Mouse (Mus musculus) CH12.LX (cell line): Measurements from ENCODE around the gene Zbtb9. TPM values are rescaled to one million over a fixed set of nuclear protein-coding genes. Genes with fewer than 3 reads are reported as not detected.

Experiments used
- DNase-seq: peaks from one replicate; pipeline ENCODE4 v3.0.0-alpha.2; 2013; ENCODE audit errors: extremely low read depth
- H3K27ac ChIP-seq: 2 replicates; pipeline ENCODE4 v1.5.1; 2012; ENCODE audit warnings: low read depth, mild to moderate bottlenecking, control low read depth, moderate library complexity; ENCODE audit not compliant: insufficient read depth
- H3K27me3 ChIP-seq: replicated peaks from 2 replicates; pipeline ENCODE3; 2012; ENCODE audit warnings: inconsistent platforms
- H3K36me3 ChIP-seq, 2 experiments: replicated peaks in 1 of 2; 2 replicates each; pipeline versions ENCODE3 to v1.6.1; 2012; ENCODE audit warnings: inconsistent platforms in 1 of 2, low read length in 1 of 2, mild to moderate bottlenecking in 1 of 2, mixed read lengths in 1 of 2, moderate library complexity in 1 of 2; ENCODE audit not compliant: control insufficient read depth in 1 of 2, insufficient read depth in 1 of 2
- H3K4me1 ChIP-seq, 2 experiments: 2 replicates each; pipeline ENCODE4 v1.6.1; 2012; ENCODE audit warnings: inconsistent platforms in 1 of 2, moderate library complexity in 1 of 2; ENCODE audit not compliant: insufficient read depth in 2 of 2, control insufficient read depth in 1 of 2
- H3K4me2 ChIP-seq: 2 replicates; pipeline ENCODE4 v1.6.1; 2012; ENCODE audit warnings: low read depth, mild to moderate bottlenecking, control low read depth; ENCODE audit not compliant: poor library complexity, insufficient read depth, severe bottlenecking
- H3K4me3 ChIP-seq, 3 experiments: fragments of 150-350 bp in 1 of 3; sonication (generic) in 1 of 3; replicated peaks in 1 of 3; 2 replicates each; pipeline versions ENCODE3 to v1.5.1; 2011 to 2012; ENCODE audit warnings: low read depth in 2 of 3, low read length in 2 of 3, mild to moderate bottlenecking in 2 of 3, moderate library complexity in 2 of 3, control low read depth in 1 of 3, improper control_type of control experiment in 1 of 3, inconsistent platforms in 1 of 3, mixed read lengths in 1 of 3; ENCODE audit not compliant: poor library complexity in 1 of 3
- H3K79me2 ChIP-seq: replicated peaks from 2 replicates; pipeline ENCODE4 v1.6.1; 2012; ENCODE audit warnings: mild to moderate bottlenecking, moderate library complexity; ENCODE audit not compliant: control insufficient read depth, poor library complexity, insufficient read depth, severe bottlenecking; ENCODE audit errors: extremely low read depth
- H3K9ac ChIP-seq: 2 replicates; pipeline ENCODE4 v1.6.1; 2012; ENCODE audit warnings: low read depth, mild to moderate bottlenecking, control low read depth, moderate library complexity; ENCODE audit not compliant: insufficient read depth
- H3K9me3 ChIP-seq: replicated peaks from 2 replicates; pipeline ENCODE3; 2012; ENCODE audit warnings: low read length, inconsistent platforms, mixed read lengths
- CHD1 ChIP-seq: IDR thresholded peaks from 2 replicates; pipeline ENCODE4 v1.6.1; 2012; ENCODE audit warnings: low read depth, low read length, improper control_type of control experiment, inconsistent platforms
- ELF1 ChIP-seq: IDR thresholded peaks from 2 replicates; pipeline ENCODE4 v1.6.1; 2014; ENCODE audit warnings: low read depth, mild to moderate bottlenecking, inconsistent platforms, low read length, improper control_type of control experiment
- GABPA ChIP-seq: IDR thresholded peaks from 2 replicates; pipeline ENCODE4 v1.6.1; 2012; ENCODE audit warnings: low read depth, low read length, improper control_type of control experiment, inconsistent platforms; ENCODE audit not compliant: insufficient replicate concordance
- HCFC1 ChIP-seq: IDR thresholded peaks from 2 replicates; pipeline ENCODE4 v1.6.1; 2012; ENCODE audit warnings: low read depth, mild to moderate bottlenecking, inconsistent platforms, low read length, improper control_type of control experiment
- JUN ChIP-seq: IDR thresholded peaks from 2 replicates; pipeline ENCODE4 v1.6.1; 2011; ENCODE audit warnings: low read depth, mild to moderate bottlenecking, low read length, improper control_type of control experiment, moderate library complexity; ENCODE audit not compliant: insufficient read depth
- JUND ChIP-seq: conservative IDR thresholded peaks from 2 replicates; pipeline ENCODE4 v1.6.1; 2011; ENCODE audit warnings: low read depth, low read length, improper control_type of control experiment
- NELFE ChIP-seq: IDR thresholded peaks from 2 replicates; pipeline ENCODE4 v1.6.1; 2011; ENCODE audit warnings: low read depth, low read length, improper control_type of control experiment
- NRF1 ChIP-seq: IDR thresholded peaks from 2 replicates; pipeline ENCODE4 v1.6.1; 2014; ENCODE audit warnings: low read depth, mild to moderate bottlenecking, inconsistent platforms, low read length, improper control_type of control experiment, moderate library complexity
- SIN3A ChIP-seq: IDR thresholded peaks from 2 replicates; pipeline ENCODE4 v1.6.1; 2012; ENCODE audit warnings: low read length, improper control_type of control experiment, inconsistent platforms
- TBP ChIP-seq: conservative IDR thresholded peaks from 2 replicates; pipeline ENCODE4 v1.6.1; 2011; ENCODE audit warnings: low read depth, low read length, improper control_type of control experiment
- USF1 ChIP-seq: IDR thresholded peaks from 2 replicates; pipeline ENCODE4 v1.6.1; 2014; ENCODE audit warnings: low read depth, mild to moderate bottlenecking, inconsistent platforms, low read length, improper control_type of control experiment
- USF2 ChIP-seq: conservative IDR thresholded peaks from 2 replicates; pipeline ENCODE4 v1.6.1; 2011; ENCODE audit warnings: low read depth, low read length, improper control_type of control experiment
- ZC3H11A ChIP-seq: IDR thresholded peaks from 2 replicates; pipeline ENCODE4 v1.6.1; 2012; ENCODE audit warnings: low read depth, mild to moderate bottlenecking, inconsistent platforms, low read length, improper control_type of control experiment
- ZKSCAN1 ChIP-seq: IDR thresholded peaks from 2 replicates; pipeline ENCODE4 v1.6.1; 2012; ENCODE audit warnings: low read depth, inconsistent platforms, low read length, improper control_type of control experiment, borderline replicate concordance
- ZMIZ1 ChIP-seq: IDR thresholded peaks from 2 replicates; pipeline ENCODE4 v1.6.1; 2012; ENCODE audit warnings: low read depth, mild to moderate bottlenecking, inconsistent platforms, low read length, improper control_type of control experiment
- dilution Hi-C: fragments of 300-500 bp; cut with MboI; formaldehyde crosslinking; loops from 2 replicates; pipeline ENCODE4 v1.14.3; 2020; ENCODE audit warnings: low sequenced_read_pairs; ENCODE audit not compliant: extremely low pct_unique_long_range_greater_than_20kb, extremely low pct_ligation_motif_present
- in situ Hi-C: fragments of 300-500 bp; cut with MboI; formaldehyde crosslinking; loops from 3 replicates; pipeline ENCODE4 v1.14.3; 2019; ENCODE audit warnings: low sequenced_read_pairs, low pct_ligation_motif_present, low pct_unique_long_range_greater_than_20kb, mixed read lengths
- polyA plus RNA-seq: library from polyadenylated mRNA; unstranded; fragments of >175 nt; gene quantifications from 2 replicates; pipeline ENCODE4 v1.2.1, GENCODE M21; 2012; ENCODE audit warnings: low read depth; ENCODE audit not compliant: insufficient read length
- total RNA-seq, 2 experiments: library from RNA; depleted of rRNA; stranded (reverse); fragments of 300-350 nt in 1 of 2; fragments of >200 nt in 1 of 2; gene quantifications; 2 replicates each; pipeline ENCODE4 v1.2.3; 2012 to 2014

The Zbtb9 gene
- total and polyA plus RNA-seq, 3 experiments = 2.0 to 14.3 (median 8.1) TPM

- no peak for TF ChIP-seq ZC3H11A
- TF ChIP-seq USF2 = no peak
- no peak for TF ChIP-seq NRF1
- no peak for TF ChIP-seq JUN
- no peak for TF ChIP-seq TBP
- TF ChIP-seq CHD1 = no peak
- no peak for TF ChIP-seq JUND
- no peak for TF ChIP-seq ZKSCAN1
- TF ChIP-seq SIN3A = no peak
- TF ChIP-seq NELFE = no peak
- TF ChIP-seq ELF1 = no peak
- no peak for TF ChIP-seq USF1
- Histone ChIP-seq H3K9me3 (no peaks in the 10 kb centered on the region), H3K27ac (no peak overlapping the region), H3K9ac (no peak overlapping the region), H3K79me2 (peaks cover 11% of the 10 kb centered on the region), H3K27me3 (no peaks in the 10 kb centered on the region), H3K4me2 (no peak overlapping the region), H3K4me1 (peaks cover 13 to 50% of the 10 kb centered on the region in 2 experiments), H3K4me3 (no peak overlapping the region), H3K36me3 (peaks cover 45 to 63% of the 10 kb centered on the region in 2 experiments)
- DNase-seq = no peak
- dilution Hi-C loops = no loop called here
- in situ Hi-C loops = no loop called here
Observed at GRCm38 (mm10) chr17:27021736-27022135, 48.8 kb downstream of the Zbtb9 start.

GRCm38 (mm10) chr17:27023342-27023741 lies 50.4 kb downstream of the Zbtb9 start:
- peaks cover 45 to 63% of the 10 kb centered on the region in 2 experiments for H3K36me3 ChIP-seq

More at GRCm38 (mm10) chr17:27023342-27023741, 50.4 kb downstream of the Zbtb9 start:
- Histone ChIP-seq H3K27ac (no peak overlapping the region), H3K4me2 (no peak overlapping the region), H3K4me1 (peaks cover 13 to 42% of the 10 kb centered on the region in 2 experiments), H3K9me3 (no peaks in the 10 kb centered on the region), H3K9ac (no peak overlapping the region), H3K27me3 (no peaks in the 10 kb centered on the region), H3K4me3 (no peak overlapping the region), H3K79me2 (peaks cover 25% of the 10 kb centered on the region)
- no peak for DNase-seq
- dilution Hi-C loops = no loop called here
- in situ Hi-C loops = no loop called here
- TF ChIP-seq NELFE = no peak
- no peak for TF ChIP-seq ZMIZ1
- no peak for TF ChIP-seq HCFC1
- no peak for TF ChIP-seq GABPA
